Mouse (Mus musculus): ENCODE measurements around the gene Tnfrsf14. TPM values are rescaled to one million over a fixed set of nuclear protein-coding genes. Genes with fewer than 3 reads are reported as not detected.

Tnfrsf14 gene
- polyA plus RNA-seq, 1 experiment from 2014 or later: 1.4 TPM

DNA sequence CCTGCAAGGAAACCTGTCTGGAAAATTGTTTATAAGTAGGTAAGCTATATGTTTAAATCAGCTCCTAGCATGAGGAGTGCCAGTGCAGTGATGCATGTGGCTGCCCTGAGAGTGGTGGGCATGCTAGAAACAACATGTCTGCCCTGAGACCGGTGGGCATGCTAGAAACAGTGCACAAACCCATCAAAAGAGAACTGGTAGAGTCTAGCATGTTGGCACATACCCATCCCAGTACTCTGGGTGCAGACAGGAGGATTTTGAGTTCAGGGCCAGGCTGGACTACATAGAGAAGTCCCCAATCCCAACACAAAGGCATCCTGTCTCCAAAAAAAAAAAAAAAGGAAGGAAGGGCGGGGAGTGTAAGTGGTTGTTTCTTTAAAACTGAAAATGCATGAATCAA is 6.4 kb upstream of the Tnfrsf14 start:
- WGBS: 95% methylated on average over 2 of the region's 2 CpGs
- Histone ChIP-seq H3K27ac (no peak overlapping the region), H3K36me3 (no peaks in the 10 kb centered on the region), H3K4me2 (no peak overlapping the region), H3K4me1 (replicated peaks) (no peaks in the 10 kb centered on the region), H3K9ac (replicated peaks) (no peak overlapping the region), H3K9me3 (no peaks in the 10 kb centered on the region), H3K27me3 (no peaks in the 10 kb centered on the region), H3K4me3 (replicated peaks) (no peak overlapping the region)
- no peak for ATAC-seq (ENCODE audit: insufficient number of reproducible peaks, insufficient read depth, low FRiP score, low TSS enrichment, low read depth)

DNA sequence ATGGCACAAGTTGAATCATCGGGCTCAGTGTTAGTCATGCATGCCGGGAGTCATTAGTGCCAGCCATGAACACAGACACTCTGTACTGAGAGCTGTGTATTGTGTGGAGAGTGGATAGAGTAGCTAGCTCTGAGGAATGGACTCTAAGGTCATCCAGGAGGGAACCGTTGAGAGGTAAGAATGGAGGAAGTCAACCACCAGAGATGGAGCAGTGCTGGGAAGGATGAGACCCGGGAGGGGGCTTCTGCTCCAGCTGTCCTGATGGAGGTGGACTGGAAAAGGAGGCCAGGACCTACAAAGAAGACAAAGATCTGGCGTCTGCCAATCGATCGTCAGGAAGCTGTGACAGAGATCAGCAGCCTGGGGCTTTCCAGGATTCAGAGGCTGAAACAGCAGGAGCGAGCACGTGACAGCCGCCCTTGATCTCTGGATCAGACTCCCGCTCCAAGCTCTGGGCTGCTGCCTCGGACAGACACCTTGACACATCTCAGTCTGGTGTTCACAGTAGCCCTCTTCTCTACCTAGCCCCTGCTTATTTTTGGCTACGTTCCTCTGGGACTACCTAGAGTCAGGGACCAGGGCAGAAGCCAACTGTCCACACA is 5.0 kb upstream of the Tnfrsf14 start:
- peaks cover 5% of the 10 kb centered on the region for H3K4me1 ChIP-seq (replicated peaks)
- H3K4me3 ChIP-seq (replicated peaks): no peak overlapping the region
- H3K27ac ChIP-seq: no peak overlapping the region
- no peak for ATAC-seq (ENCODE audit: insufficient number of reproducible peaks, insufficient read depth, low FRiP score, low TSS enrichment, low read depth)
- H3K27me3 ChIP-seq: no peaks in the 10 kb centered on the region
- H3K36me3 ChIP-seq: no peaks in the 10 kb centered on the region
- H3K9me3 ChIP-seq: no peaks in the 10 kb centered on the region
- H3K4me2 ChIP-seq: no peak overlapping the region
- H3K9ac ChIP-seq (replicated peaks): no peak overlapping the region
- 58% methylated on average over 13 of the region's 13 CpGs for WGBS

- no peak overlapping the region for H3K9ac ChIP-seq (replicated peaks)
- H3K27me3 ChIP-seq: no peaks in the 10 kb centered on the region
- WGBS: 73% methylated on average over 12 of the region's 12 CpGs
- no peak overlapping the region for H3K4me3 ChIP-seq (replicated peaks)
- H3K4me2 ChIP-seq: no peak overlapping the region
- H3K4me1 ChIP-seq (replicated peaks): peaks cover 27% of the 10 kb centered on the region
- no peaks in the 10 kb centered on the region for H3K36me3 ChIP-seq
- H3K27ac ChIP-seq: no peak overlapping the region
- no peak for ATAC-seq (ENCODE audit: insufficient number of reproducible peaks, insufficient read depth, low FRiP score, low TSS enrichment, low read depth)
- H3K9me3 ChIP-seq: no peaks in the 10 kb centered on the region
These were observed 811 bp upstream of the Tnfrsf14 start for GRCm38 (mm10) chr4:154929088-154929660.

DNA sequence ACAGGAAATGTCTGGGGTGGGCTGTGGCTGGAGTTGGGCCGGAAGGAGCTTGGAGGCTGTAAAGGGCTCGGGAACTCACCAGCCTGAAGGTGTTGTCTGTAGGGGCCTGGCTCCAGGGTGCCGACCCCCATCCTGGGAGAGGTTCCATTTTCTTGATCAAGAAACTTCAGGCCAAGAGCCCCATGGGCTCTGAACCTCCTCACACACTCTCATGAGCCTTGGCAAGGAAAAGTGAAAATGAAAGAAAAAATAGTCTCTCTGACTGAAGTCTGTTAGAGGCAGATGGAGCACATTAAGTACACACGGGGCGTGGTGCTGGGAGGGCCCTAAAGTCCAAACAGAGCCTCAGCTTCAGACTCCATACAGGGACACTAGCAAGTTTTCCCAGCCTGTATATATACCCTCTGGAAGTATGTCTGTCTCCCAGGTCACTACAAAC is 445 bp downstream of the Tnfrsf14 start:
- peaks cover 27% of the 10 kb centered on the region for H3K4me1 ChIP-seq (replicated peaks)
- no peaks in the 10 kb centered on the region for H3K36me3 ChIP-seq
- no peaks in the 10 kb centered on the region for H3K9me3 ChIP-seq
- peak overlapping the region; percentile 34 for H3K4me2 ChIP-seq
- H3K27ac ChIP-seq: peak overlapping the region; percentile 77
- ATAC-seq (ENCODE audit: insufficient number of reproducible peaks, insufficient read depth, low FRiP score, low TSS enrichment, low read depth): 0 out of 2 replicates have a peak, but pooled peaks have one; percentile 69
- no peak overlapping the region for H3K4me3 ChIP-seq (replicated peaks)
- WGBS: 20% methylated on average over 5 of the region's 5 CpGs
- H3K9ac ChIP-seq (replicated peaks): 0 out of 2 replicates have a peak overlapping the region, but pooled peaks have one; percentile 8
- H3K27me3 ChIP-seq: no peaks in the 10 kb centered on the region

GRCm38 (mm10) chr4:154926969-154927898 is 1.1 kb downstream of the Tnfrsf14 start:
- Histone ChIP-seq H3K4me1 (replicated peaks) (peaks cover 27% of the 10 kb centered on the region), H3K9me3 (no peaks in the 10 kb centered on the region), H3K4me2 (peak overlapping the region; percentile 34), H3K36me3 (no peaks in the 10 kb centered on the region), H3K4me3 (replicated peaks) (0 out of 2 replicates have a peak overlapping the region, but pooled peaks have one; percentile 9), H3K27ac (peak overlapping the region; percentile 77), H3K27me3 (no peaks in the 10 kb centered on the region), H3K9ac (replicated peaks) (no peak overlapping the region)
- WGBS: 42% methylated on average over 9 of the region's 9 CpGs
- ATAC-seq (ENCODE audit: insufficient number of reproducible peaks, insufficient read depth, low FRiP score, low TSS enrichment, low read depth): no peak

DNA sequence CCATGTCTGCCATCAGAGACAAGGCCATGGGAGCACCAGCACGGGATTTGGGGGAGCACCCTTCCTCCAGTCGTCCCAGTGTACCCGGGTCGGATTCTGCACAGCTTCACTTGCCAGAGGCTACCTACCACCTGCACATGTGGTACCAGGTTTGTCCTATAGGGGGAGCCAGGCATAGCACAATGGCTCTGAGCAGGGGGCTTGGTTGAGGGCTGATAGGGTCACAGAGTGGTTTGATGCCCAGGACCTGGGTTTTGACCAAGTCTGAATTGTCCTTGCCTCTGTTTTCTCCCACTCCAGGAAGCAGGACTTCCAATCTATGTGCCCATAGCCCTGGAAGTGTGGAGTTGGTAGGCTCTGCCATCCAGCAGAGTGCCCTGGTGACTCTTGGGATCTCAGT is 3.0 kb downstream of the Tnfrsf14 start:
- no peaks in the 10 kb centered on the region for H3K27me3 ChIP-seq
- 49% methylated on average over 4 of the region's 4 CpGs for WGBS

DNA sequence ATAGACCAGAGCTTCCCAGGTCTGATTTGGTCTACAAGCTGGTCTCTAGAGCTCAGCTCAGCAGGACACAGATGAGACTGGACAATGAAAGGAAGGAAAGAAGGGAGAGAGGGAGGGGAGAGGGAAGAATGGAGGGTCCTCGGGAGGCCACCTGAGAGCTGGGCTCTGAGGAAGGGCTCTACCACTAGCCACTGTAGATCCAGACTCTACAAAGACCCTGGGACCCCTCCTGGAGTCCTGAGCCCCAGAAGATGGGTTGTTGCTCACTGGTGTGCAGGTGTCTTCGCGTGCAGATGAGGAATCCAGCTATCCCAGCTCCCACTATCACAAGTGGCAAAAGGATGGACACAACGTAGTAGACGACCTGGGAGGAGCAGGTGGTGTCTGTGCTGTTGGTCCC is 5.4 kb downstream of the Tnfrsf14 start:
- Histone ChIP-seq H3K9ac (replicated peaks) (no peak overlapping the region), H3K9me3 (no peaks in the 10 kb centered on the region), H3K27me3 (no peaks in the 10 kb centered on the region), H3K27ac (no peak overlapping the region), H3K4me1 (replicated peaks) (peaks cover 17% of the 10 kb centered on the region), H3K4me3 (replicated peaks) (no peak overlapping the region), H3K4me2 (no peak overlapping the region), H3K36me3 (no peaks in the 10 kb centered on the region)
- no peak for ATAC-seq (ENCODE audit: insufficient number of reproducible peaks, insufficient read depth, low FRiP score, low TSS enrichment, low read depth)
- WGBS: 84% methylated on average over 5 of the region's 5 CpGs

More for the DNA sequence above, 3.0 kb downstream of the Tnfrsf14 start:
- Histone ChIP-seq H3K4me1 (replicated peaks) (peaks cover 27% of the 10 kb centered on the region), H3K27ac (no peak overlapping the region), H3K4me3 (replicated peaks) (no peak overlapping the region), H3K9ac (replicated peaks) (no peak overlapping the region), H3K4me2 (no peak overlapping the region), H3K9me3 (no peaks in the 10 kb centered on the region), H3K36me3 (no peaks in the 10 kb centered on the region)
- no peak for ATAC-seq (ENCODE audit: insufficient number of reproducible peaks, insufficient read depth, low FRiP score, low TSS enrichment, low read depth)

- H3K4me1 ChIP-seq (replicated peaks): peaks cover 11% of the 10 kb centered on the region
- no peak overlapping the region for H3K9ac ChIP-seq (replicated peaks)
- no peak overlapping the region for H3K27ac ChIP-seq
- H3K27me3 ChIP-seq: no peaks in the 10 kb centered on the region
- H3K4me2 ChIP-seq: no peak overlapping the region
- no peaks in the 10 kb centered on the region for H3K36me3 ChIP-seq
- H3K4me3 ChIP-seq (replicated peaks): no peak overlapping the region
- 83% methylated on average over 4 of the region's 4 CpGs for WGBS
- no peaks in the 10 kb centered on the region for H3K9me3 ChIP-seq
- ATAC-seq (ENCODE audit: insufficient number of reproducible peaks, insufficient read depth, low FRiP score, low TSS enrichment, low read depth): no peak
These were observed 6.1 kb downstream of the Tnfrsf14 start for GRCm38 (mm10) chr4:154922291-154922690.

DNA sequence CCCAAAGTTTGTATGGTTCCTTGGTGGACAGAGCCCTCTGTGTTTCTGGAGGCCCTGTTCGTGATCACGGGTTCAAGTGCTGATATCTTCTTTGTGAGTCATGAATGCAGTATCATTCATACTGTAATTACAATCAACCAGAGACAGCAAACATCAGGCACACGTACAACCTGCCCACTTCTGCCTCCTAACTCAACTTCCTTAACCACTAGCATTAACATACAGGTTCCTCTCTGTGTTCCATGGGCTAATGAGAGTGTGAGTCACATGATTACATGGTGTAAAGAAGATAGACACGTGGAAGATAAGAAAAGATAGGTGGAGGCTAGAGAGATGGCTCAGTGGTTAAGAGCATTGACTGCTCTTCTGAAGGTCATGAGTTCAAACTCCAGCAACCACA is 11.7 kb downstream of the Tnfrsf14 start:
- Histone ChIP-seq H3K9me3 (no peaks in the 10 kb centered on the region), H3K36me3 (no peaks in the 10 kb centered on the region), H3K4me3 (replicated peaks) (no peak overlapping the region), H3K27ac (no peak overlapping the region), H3K4me1 (replicated peaks) (no peaks in the 10 kb centered on the region), H3K27me3 (no peaks in the 10 kb centered on the region), H3K4me2 (no peak overlapping the region), H3K9ac (replicated peaks) (no peak overlapping the region)
- WGBS: 82% methylated on average over 4 of the region's 4 CpGs
- ATAC-seq (ENCODE audit: insufficient number of reproducible peaks, insufficient read depth, low FRiP score, low TSS enrichment, low read depth): no peak

DNA sequence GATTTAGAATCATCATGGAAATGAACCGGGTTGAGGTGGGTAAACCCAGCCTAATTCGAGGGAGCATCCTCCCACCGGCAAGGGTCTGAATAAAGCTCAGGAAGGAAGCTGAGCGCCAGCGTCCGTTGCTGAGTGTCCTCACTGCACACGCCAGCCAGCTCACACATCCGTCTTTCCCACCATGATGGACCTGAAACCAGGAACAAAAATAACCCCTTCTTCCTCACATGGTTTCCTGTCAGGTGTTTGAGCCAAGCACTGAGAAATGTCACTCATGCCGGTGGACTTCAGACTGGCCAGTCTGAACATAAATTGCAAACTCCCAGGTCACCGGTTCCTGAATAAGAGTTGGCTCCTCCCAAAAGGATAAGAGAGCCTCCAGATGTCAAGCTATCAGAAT is 13.1 kb downstream of the Tnfrsf14 start:
- no peak overlapping the region for H3K9ac ChIP-seq (replicated peaks)

DNA sequence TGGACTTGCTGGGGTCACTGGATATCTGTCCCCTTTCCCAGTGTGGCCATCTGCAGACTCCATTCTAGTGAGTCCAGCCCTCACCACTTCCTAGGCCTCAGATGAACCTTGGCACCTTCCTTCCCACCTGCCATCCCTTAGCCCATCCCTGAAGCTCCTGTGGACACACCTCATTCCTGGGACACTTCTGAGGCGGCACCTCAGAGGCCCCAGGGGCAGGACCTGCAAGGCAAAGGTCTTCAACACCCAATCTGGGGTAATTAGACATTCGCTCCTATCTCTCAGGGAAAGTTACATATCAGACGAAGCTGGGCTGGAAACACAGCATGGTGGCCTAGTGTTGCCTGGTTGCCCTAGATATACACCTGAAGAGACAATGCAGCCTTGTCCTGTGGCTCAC is 13.7 kb downstream of the Tnfrsf14 start:
- Histone ChIP-seq H3K36me3 (no peaks in the 10 kb centered on the region), H3K27me3 (no peaks in the 10 kb centered on the region), H3K27ac (no peak overlapping the region), H3K4me1 (replicated peaks) (peaks cover 14% of the 10 kb centered on the region), H3K9me3 (no peaks in the 10 kb centered on the region), H3K4me2 (no peak overlapping the region), H3K4me3 (replicated peaks) (no peak overlapping the region), H3K9ac (replicated peaks) (no peak overlapping the region)
- WGBS: 68% methylated on average over 3 of the region's 3 CpGs
- ATAC-seq (ENCODE audit: insufficient number of reproducible peaks, insufficient read depth, low FRiP score, low TSS enrichment, low read depth): no peak

More for the DNA sequence above, 13.1 kb downstream of the Tnfrsf14 start:
- no peak for ATAC-seq (ENCODE audit: insufficient number of reproducible peaks, insufficient read depth, low FRiP score, low TSS enrichment, low read depth)
- Histone ChIP-seq H3K36me3 (no peaks in the 10 kb centered on the region), H3K4me3 (replicated peaks) (no peak overlapping the region), H3K4me2 (no peak overlapping the region), H3K4me1 (replicated peaks) (peaks cover 12% of the 10 kb centered on the region), H3K27me3 (no peaks in the 10 kb centered on the region), H3K27ac (no peak overlapping the region), H3K9me3 (no peaks in the 10 kb centered on the region)
- 81% methylated on average over 10 of the region's 10 CpGs for WGBS

Measured in limb, embryonic 12.5 days (tissue).